Mouse (Mus musculus): ENCODE measurements around the gene Prkcz.

The Prkcz gene

GRCm38 (mm10) chr4:155361303-155361791, at the start of gene Prkcz:
Gene Prkcz, minus strand, starts transcription at chr4:155361361.
- DNase-seq (ENCODE audit: low read depth): no peak

- peak; percentile 82 for DNase-seq (ENCODE audit: low read depth)
Measured at GRCm38 (mm10) chr4:155409058-155409776, 48.1 kb upstream of the Prkcz start, which contains the start of gene Cfap74. Gene Cfap74, plus strand, starts transcription at chr4:155409190.

- no peak for DNase-seq (ENCODE audit: low read depth)
Measured at GRCm38 (mm10) chr4:155408695-155409057, 47.5 kb upstream of the Prkcz start.

GRCm38 (mm10) chr4:155402489-155402888, 41.3 kb upstream of the Prkcz start:
- no peak for DNase-seq (ENCODE audit: low read depth)

- DNase-seq (ENCODE audit: low read depth): no peak
Measured at GRCm38 (mm10) chr4:155401121-155401520, 40.0 kb upstream of the Prkcz start.

- DNase-seq (ENCODE audit: low read depth): no peak
Measured at GRCm38 (mm10) chr4:155398222-155398540, 37.0 kb upstream of the Prkcz start.

GRCm38 (mm10) chr4:155397511-155398221, 36.5 kb upstream of the Prkcz start, which contains the start of gene Gabrd:
Gene Gabrd, minus strand, starts transcription at chr4:155398112.
- DNase-seq (ENCODE audit: low read depth): no peak

- DNase-seq (ENCODE audit: low read depth): no peak
Measured at GRCm38 (mm10) chr4:155396751-155397150, 35.6 kb upstream of the Prkcz start.

- no peak for DNase-seq (ENCODE audit: low read depth)
Measured at GRCm38 (mm10) chr4:155395471-155395870, 34.3 kb upstream of the Prkcz start.

GRCm38 (mm10) chr4:155387166-155387565, 26.0 kb upstream of the Prkcz start:
- no peak for DNase-seq (ENCODE audit: low read depth)

GRCm38 (mm10) chr4:155383326-155383725, 22.2 kb upstream of the Prkcz start:
- DNase-seq (ENCODE audit: low read depth): no peak

- no peak for DNase-seq (ENCODE audit: low read depth)
Measured at GRCm38 (mm10) chr4:155382752-155383151, 21.6 kb upstream of the Prkcz start.

GRCm38 (mm10) chr4:155381974-155382373, 20.8 kb upstream of the Prkcz start:
- DNase-seq (ENCODE audit: low read depth): no peak

- no peak for DNase-seq (ENCODE audit: low read depth)
Measured at GRCm38 (mm10) chr4:155371797-155372735, 10.9 kb upstream of the Prkcz start.

GRCm38 (mm10) chr4:155370737-155371715, 9.9 kb upstream of the Prkcz start:
- no peak for DNase-seq (ENCODE audit: low read depth)

- no peak for DNase-seq (ENCODE audit: low read depth)
Measured at GRCm38 (mm10) chr4:155368684-155369083, 7.5 kb upstream of the Prkcz start.

GRCm38 (mm10) chr4:155367739-155368138, 6.6 kb upstream of the Prkcz start:
- no peak for DNase-seq (ENCODE audit: low read depth)

- DNase-seq (ENCODE audit: low read depth): no peak
Measured at GRCm38 (mm10) chr4:155366784-155367183, 5.6 kb upstream of the Prkcz start.

- no peak for DNase-seq (ENCODE audit: low read depth)
Measured at GRCm38 (mm10) chr4:155362443-155362842, 1.3 kb upstream of the Prkcz start.

GRCm38 (mm10) chr4:155360856-155361255, 305 bp downstream of the Prkcz start:
- no peak for DNase-seq (ENCODE audit: low read depth)

All from fibroblast of lung, adult 2 months (primary cell).